Mouse (Mus musculus) cerebellum, postnatal 36 days (tissue): ENCODE measurements around the gene Wdr5.

ENCODE experiments used
- DNase-seq, 2 experiments: peaks; one replicate each; pipeline ENCODE4 v3.0.0; 2021 to 2022; ENCODE audit warnings: mixed read lengths in 2 of 2

Wdr5 gene

DNA sequence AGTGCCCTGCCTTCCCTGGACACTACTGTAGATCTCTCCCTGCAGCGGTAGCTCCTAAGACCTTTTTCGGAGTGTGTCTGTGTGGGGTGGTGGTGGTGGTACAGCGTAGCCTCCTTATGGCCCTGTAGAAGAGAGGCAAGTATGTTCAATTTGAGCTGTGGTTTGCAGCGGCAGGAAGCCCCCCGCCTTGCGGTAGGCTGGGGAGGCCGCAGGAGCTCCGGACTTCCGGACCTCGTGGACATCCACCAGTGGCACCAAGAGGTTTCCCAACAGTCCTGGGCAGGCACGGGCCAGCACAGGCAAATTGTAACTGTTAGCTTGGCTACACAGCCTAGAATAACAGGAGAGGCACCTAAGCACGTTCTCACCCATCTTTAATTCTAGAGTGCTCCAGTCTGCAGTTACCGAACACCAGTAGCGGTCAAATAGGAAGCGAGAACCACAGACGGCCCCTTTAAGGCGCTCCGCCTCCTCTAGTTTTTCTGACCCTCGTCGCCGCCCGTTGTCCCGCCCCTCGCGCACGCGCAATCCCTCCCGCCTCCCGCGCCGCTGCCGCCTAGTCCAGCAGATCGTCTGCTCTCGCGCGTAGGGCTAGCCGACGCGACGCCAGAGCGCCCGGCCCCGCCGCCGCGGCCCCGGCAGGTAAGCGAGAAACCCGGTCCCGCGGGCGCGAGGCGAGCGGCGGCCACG is at the start of gene Wdr5:
TSS of gene Wdr5 (plus strand) at position 519 of the 690 bp plus-strand sequence.
- peak; percentile 99 for DNase-seq

DNA sequence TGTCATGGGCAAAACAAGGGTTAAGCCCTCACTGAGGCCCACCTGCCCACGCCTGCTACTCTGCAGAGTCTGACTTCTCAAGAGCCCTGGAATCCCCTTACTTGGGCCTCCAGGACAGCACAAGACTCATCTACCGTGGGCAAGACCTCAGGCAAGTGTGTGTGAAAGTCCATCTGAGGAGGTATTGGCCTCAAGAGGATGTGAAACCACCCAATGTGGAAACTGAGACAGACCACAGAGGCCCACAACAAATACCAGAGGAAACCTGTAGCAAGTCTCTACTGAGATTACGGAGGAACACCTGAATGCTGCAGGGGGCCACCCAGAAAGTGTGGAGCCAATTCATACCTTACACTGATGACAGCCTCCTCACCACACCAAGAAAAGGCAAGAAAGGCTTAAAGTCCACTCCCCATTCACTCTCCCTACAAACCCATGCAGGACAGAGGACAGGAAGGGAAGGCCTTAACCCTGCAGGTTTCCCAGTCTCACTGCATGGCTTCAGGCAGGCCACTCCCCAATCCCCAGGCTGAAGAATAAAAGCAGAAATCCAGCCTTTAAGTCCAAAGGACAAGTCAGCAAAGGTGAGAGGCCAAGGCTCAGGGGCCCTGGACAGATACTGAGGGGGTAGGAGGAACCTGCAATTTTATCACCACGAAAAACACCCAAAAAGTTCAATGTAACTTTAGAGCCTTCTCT is 45.5 kb upstream of the Wdr5 start:
- DNase-seq, result no peak

DNA sequence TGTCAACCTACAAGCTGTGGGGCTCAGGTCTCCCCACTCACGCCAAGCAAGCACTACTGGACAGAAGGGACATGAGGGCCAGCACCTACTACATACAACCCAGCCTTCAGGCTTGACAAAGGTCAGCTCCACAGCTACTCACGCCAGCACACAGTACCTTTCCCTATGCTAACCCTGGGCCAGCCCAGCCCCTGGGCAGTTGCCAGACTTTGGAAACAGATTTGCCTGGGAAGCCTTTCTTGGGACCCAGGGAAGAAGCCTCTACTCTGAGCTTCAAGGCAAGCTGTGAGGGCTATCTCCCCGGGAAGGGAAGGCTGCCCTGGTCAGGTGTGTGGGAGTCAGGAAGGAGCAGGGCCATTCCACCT is 45.0 kb upstream of the Wdr5 start:
- DNase-seq, result no peak

DNA sequence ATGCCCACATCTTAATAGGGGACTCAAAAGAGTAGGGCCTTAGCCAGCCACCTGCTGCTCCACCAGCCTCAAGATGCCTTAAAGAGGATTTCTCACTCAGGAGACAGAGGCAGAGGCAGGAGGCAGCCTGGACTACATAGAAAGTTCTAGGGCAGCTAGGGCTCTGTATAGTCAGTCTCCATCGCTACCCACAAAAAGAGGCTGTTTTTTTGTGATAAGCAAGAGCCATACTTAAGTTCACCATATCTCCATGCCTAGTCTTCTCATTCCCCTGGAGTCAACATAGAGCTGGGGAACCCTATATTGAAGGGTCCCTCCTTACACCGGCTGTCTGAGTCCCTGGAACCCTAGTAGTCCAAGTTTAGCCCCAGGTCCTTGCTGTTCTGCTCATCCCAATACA is 44.4 kb upstream of the Wdr5 start:
- no peak for DNase-seq

DNA sequence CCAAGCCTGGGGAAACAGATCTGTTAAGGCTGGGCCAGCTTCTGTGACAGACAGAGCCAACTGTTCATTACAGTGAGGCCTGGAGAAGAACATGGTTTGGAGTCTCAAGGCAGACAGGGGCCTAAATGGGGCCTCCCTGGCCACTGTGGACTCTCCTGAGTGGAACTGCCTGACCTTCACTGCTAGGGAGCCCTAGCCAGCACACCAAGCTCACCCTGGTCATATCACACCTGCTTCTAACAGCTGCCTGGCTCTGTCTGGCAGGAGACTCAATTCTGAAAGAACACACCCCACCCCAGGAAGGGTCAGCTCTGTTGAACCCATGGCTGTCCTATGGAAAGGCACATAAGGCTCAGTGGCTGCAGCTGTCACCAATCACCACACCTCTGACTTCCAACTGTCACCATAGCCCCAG is 43.8 kb upstream of the Wdr5 start:
- DNase-seq, result no peak

DNA sequence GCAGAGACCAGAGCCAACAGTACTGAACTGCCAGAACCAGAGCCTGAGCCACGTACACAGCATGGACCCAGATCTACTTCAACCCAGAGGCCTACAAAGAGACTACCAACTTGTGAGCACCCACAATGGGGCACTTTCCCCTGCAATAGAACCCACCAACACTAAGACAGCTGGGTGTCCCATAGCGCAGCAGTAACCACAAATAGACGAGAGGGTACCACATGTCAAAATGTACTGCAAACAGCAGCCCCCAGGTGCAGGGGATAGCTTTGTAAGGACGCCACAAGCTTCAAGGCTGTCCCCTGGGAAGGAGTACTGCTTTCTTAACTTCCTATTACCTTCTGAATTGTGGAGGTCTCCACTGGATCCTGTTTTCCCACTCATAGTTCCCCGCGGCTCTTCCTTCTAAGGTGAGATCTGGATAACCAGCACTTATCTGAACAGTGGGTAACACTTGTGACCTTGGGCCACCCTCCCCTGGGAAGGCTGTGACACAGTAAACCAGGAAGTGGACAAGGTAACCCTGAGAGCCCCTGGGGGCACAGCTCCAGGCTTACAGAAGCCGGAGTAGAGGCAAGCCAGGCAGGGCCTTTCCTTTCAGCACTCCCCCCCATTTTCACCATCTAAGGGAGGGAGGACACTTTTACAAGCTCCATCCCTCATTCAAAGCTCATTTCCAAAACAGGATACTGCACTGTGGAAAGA is 41.7 kb upstream of the Wdr5 start:
- no peak for DNase-seq

DNA sequence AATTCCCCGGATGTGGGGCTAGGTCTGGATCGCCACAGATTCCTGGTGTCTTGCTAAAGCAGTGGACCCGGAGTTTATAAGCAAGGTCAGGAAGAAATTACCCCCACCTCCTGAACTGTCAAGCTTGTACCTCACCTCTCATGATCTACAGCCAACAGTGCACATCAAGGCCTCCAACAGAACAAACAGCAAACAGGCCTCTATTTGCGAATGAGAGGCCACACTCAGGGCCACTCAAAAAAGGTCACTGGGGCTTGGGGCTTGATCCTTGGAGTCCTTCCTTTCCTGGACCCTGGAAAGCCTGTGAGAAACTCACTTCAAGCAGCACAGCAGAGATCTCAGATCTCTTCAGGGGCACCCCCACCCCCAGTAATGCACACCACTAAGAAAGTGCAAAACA is 41.0 kb upstream of the Wdr5 start:
- DNase-seq, result no peak

DNA sequence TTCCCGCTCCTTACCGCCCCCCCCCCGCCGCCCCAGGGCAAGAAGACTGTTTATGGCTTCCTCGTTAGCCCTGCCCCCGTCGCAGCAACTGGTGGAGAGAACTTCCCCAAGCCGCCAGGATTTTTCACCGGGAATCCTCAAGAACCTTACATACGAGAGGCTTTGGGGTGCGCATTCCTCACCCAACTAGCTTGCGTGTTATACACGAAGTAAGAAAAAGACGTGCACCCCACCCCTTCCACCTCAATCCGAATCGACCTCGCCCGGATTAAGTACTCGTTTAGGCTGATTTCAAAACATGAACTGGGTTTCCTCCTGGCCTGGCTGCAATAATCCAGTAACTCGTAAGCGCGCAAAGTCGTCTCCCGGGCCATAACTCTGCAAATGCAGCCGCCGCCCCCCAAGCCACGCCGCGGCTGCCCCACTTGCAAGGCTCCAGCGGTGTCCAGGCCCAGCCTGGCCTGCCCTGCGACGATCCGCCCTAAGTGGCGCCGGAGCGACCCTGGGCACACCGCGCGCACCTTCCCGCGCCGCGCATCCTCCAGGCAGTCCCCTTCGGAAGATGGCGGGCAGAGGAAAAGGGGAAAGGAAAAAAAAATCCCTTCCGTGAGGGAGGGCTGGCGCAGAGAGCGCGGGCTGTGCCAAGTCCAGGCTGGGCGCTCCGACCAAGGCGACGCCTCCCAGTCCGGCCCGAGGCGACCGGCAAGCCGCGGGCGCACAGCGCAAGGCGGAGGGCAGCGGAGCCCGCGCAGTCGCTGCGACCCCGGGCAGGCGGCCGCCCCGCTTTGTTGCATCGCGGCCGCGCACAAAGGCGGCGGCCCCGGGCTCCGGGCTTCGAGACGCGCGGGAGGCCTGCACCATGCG is 40.1 kb upstream of the Wdr5 start:
- DNase-seq, result peak; percentile 52 to 54

DNA sequence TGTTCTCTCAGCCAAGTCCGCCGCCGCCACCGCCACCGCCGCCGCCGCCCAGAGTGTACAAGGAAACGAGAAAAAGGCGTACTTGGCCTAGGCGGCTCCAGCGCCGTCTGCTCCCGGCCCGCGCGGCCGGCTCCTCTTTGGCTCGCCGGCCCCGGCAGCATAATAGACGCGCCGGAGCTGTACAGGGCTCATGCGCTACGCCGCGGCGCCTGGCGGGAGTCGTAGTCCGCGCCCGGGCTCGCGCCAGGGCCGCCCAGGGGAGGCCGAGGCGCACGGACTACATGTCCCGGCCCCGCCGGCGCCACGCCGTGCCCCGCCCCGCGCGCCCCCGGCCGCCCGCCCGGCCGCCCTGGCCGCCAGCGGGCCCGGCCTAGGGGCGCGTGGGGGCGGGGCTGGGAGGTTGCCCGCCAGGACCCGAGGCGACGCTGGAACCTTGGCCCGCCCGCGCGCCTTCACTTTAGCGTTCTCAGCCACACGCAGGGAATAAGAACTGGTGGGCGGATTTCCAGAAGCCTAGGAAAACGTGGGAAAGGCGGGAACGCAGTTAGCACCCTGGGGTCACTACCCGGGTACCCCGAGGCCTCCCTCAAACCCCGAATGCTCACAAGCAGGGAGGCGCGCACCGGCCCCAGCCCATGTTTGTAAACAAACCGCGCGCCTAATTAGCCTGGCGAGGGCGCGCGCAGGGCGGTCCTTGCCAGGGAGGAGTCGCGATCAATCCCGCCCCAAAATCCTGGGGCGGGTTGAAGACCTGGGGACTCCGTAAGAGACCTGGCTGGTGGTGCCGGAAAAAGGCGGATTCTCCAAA is 39.3 kb upstream of the Wdr5 start:
- peak; percentile 89 to 95 for DNase-seq

DNA sequence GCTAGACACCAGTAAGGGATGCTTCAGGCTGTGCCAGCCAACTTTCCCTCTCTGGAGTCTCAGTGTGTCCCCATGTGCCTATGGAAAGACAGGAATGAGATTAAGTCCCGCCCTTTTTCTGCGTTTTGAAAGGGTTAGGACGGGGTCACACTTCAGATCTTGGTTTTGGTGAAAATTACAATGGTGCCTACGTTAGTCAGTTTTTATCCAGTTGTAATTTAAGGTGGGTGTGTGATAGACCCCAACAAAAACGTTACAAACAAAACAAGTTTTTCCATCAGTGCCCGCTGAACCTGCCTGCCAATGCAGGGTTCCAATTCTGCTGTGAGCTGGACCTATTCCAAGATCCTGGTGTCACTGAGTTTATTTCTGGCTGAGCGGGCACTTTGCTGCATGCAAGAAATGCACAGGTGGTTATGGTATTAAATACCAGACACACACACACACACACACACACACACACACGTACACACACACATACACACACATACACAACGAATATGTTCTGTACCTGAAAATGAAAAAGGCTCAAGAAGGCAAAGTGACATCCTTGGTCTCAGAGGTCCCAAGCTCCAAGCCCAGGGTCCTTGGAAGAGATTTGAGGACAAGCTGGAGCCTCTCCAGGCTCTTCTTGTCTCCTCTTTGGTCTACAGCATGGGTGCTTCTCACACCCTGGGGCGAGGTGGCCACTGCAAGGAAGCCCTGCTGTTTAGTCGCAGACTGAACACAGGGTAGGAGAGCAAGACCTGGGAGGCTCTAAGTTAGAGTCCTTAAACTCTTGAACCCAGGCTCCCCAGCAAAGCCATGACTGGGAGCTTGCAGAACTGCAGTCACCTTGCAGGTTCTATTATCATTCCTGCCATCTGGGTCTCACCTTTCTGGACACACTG is 38.4 kb upstream of the Wdr5 start:
- peak; percentile 58 to 66 for DNase-seq

DNA sequence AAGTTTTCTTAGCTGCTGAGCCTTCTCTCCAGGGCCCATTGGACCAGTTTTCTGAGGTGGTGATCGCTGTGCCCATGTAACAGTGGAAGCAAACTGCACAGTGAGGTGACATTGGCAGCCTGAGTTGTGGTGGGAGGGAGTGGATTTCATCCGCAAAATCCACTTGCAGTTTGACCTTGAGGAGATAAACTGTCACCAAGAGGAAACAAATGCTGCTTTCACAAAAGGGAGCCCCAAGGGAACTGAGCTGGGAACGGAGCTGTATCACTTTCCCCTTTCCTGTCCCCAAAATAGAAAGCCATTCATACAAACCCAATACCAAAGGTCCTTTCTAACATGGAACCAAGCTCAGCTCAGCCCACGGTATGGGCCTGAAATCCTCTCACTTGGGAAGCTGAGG is 35.1 kb upstream of the Wdr5 start:
- DNase-seq, result no peak

DNA sequence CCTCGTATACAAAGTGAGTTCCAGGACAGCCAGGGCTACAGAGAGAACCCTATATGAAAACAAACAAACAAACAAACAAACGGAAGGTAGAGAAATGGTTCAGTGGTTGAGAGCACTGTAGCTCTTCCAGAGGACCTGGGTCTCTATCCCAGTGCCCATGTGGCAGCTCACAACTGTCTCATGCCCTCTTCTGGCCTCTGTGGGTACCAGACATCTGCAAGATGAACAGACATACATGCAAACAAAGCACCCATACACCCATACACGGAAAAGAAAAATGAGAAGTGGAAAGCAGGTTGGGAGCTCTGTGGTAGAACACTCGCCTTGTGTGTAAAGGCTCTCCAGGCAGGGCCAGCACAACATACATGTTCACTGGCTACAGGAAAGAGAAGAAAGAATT is 34.6 kb upstream of the Wdr5 start:
- no peak for DNase-seq

DNA sequence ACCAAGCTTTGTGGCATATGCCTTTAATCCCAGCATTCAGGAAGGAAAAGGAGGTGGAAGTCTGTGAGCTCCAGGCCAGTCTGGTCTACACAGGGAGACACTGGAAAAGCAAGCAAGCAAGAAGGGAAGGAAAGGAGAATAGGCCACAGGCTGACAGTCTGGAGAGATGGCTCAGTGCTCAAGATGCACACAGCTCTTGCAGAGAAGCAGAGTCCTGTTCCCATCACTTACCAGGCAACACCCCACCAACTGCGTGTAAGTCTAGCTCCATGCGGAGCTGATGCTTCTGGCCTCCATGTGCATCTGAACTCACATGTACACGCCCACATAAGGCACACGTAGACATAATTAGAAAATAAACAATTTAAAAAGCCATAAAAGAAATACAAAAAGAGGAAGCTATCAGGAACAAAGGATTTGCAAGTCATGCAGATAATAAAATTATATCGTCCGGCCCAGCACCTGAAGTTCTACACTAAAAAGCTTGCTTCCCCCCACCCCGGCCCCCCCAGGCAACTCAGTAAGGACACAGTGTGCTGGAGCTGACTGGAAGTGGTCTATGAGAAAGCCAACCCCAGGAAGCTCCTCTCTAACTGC is 32.6 kb upstream of the Wdr5 start:
- DNase-seq, result no peak

DNA sequence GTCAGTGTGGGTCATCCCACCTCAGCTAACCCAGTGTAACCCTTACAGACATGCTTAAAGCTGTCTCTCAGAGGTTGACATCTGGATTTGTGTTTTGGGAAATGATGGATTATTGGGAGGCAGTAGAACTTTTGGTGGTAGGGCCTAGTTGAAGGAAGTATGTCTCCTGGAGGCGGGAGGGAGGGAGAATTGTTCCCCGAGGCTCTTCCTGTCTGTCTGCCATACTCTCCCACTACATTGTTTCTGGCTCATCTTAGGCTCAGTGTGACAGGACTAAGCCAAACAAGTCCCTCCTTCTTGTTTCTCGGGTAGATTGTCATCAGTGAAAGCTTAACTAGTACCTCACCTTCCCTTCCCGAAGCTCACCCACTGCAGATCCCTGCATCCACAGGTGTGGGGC is 28.2 kb upstream of the Wdr5 start:
- no peak for DNase-seq

DNA sequence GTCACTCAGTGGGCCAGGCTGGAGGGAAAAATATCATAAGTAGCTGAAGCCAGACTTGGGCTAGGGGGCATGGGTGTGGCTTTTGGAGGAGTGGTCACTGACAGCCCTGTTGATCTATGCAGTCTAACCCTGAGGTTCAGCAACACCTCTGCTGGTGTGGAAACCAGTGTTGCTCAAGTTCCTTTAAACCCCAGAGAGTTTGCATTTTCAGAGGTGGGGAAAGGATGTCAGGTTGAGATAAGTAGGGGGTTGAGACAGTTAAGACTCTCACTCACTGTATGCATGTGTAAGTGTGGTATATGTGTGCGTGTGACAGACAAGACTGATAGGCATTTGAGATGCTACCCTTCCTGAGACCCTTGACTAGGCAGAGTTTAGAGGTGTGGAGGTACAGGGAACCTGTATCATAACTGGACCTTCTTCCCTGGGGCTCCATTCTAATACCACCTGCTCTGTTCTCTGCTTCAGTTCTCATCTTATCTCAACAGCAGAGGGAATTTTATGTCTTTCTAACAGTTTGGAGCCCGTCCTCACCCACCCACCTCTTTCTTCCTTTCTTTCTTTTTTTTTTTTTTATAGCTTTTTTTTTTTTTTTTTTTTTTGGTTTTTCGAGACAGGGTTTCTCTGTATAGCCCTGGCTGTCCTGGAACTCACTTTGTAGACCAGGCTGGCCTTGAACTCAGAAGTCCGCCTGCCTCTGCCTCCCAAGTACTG is 27.5 kb upstream of the Wdr5 start:
- no peak for DNase-seq

DNA sequence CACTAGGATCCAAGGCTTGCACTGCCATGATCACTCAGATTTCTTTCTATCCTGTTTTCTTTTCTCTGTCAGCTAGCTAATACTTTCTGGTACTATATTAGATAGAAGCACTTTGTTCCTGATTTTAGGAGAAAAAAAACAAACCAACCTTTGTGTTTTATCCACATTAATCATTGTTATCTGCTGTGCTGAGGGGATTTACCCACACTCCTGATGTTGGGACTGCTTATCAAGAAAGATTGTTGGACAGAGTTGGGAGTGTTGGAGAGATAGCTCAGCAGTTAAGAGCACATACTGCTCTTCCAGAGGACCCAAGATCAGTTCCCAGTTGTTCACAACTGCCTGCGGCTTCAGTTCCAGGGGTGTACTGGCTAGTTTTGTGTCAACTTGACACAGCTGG is 26.6 kb upstream of the Wdr5 start:
- no peak for DNase-seq

DNA sequence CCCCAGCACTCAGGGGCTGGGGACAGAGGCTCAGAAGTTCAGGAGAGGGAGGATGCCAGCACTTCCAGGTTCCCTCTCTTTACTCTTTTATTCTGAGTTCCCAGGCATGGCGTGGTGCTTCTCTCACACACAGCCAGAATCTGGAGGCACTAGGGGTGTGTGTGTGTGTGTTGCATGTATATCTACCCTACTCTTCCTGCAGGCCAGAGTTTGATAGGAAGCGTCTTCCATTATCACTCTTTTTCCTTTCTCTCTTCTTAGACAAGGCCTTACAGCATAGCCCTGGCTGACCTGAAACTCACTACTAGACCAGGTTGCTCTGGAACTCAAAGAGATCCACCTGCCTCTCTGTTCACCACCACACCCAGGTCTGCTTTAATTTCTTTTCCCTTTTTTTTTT is 24.0 kb upstream of the Wdr5 start:
- no peak for DNase-seq

DNA sequence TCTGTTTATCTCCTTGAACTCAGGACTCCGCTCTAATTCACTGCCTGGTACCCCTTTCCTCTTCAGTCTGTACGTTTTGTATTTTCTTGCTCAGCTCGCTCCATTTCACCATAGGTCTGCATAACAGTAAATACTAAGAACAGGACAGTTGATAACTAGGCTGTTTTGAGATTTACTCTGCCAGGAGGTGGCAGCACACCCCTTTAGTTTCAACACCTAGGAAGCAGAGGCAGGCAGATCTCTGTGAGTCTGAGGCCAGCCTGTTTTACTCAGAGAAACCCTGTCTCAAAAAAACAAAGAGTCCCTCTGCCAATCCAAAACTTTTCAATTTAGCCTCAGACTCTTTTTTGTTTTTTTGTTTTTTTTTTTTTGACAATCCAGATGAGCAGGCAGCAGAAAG is 21.0 kb upstream of the Wdr5 start:
- DNase-seq, result no peak

DNA sequence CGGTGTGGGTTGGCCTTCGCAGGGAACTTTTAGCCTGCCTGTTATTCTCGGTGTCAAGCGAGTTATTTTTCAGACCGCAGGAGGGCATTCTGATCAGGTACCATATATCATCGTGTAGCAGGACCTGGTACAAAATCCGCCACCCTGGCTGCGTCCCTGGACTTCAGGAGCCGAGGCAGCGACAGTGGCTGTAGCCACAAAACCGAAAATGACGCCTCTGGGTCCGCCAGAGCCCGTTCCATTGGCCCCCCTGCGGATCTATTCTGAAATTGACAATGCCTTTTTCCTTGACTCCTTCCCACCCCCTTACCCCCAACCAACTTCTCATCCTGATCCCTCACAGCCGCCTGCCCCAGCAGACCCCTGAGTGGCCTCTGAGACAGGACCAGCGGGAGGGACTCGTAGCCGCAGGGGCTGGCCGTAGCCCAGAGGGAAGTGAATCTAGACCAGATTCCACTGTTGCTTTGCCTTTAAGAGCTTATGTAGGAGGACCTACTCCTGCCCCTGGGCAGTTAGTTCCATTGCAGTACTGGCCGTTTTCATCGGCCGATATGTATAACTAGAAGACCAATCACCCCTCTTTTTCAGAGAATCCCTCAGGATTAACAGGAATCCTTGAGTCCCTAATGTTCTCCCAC is 18.4 kb upstream of the Wdr5 start:
- no peak for DNase-seq
